Mouse (Mus musculus): ENCODE results near the gene Trp53i13.
A peak's percentile ranks its signal among the peaks of the same experiment; 100 is the strongest.

- TF ChIP-seq POLR2A (IDR thresholded peaks at IDR 0.05; ENCODE audit: low read depth, low read length), result peak; percentile 74
- TF ChIP-seq CTCF (IDR thresholded peaks at IDR 0.05; ENCODE audit: borderline replicate concordance, insufficient read depth, low read length), result no peak
Observed at GRCm38 (mm10) chr11:77491502-77492291, 24.1 kb downstream of the Trp53i13 start.
